24 mouse cellular contexts compared by ENCODE assay signal in the genomic region with DNA sequence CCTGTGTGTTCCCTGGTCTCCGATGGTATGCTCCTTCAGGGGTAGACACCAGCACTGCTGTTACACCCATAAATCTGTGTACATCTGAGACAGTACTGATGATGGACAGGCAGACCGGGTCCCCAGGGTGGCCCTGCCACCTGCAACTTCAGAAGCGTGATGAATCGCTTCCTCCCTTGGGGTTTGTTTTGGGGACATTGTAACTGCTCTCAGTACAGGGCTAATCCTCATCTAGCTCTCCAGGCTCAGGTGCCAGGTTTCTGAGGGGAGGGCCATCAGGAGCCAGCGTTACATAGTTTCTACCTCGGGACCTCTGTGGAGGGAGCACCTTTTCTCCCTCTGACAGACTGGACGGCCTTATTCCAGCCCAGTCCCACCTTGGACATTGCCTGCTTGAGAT. TPM values are rescaled to one million over a fixed set of nuclear protein-coding genes. Genes with fewer than 3 reads are reported as not detected.
"Had no signal": no experiment of that assay in that cellular context is flagged by ENCODE, and none has a peak within 500 bp of the region (broad histone marks: within the 10 kb centered on the region; RNA-seq: fewer than 3 reads in every experiment).

No protein-coding gene starts in this region.

- H3K9ac ChIP-seq: limb, embryonic 13.5 days; liver, embryonic 12.5 days; liver, embryonic 15.5 days; lung, embryonic 15.5 days; midbrain, embryonic 13.5 days; neural tube, embryonic 15.5 days; stomach, embryonic 15.5 days had no signal

- H3K4me2 ChIP-seq: limb, embryonic 13.5 days; liver, embryonic 12.5 days; liver, embryonic 15.5 days; lung, embryonic 15.5 days; midbrain, embryonic 13.5 days; neural tube, embryonic 15.5 days; stomach, embryonic 15.5 days had no signal

- ATAC-seq: liver, embryonic 12.5 days; midbrain, embryonic 13.5 days; midbrain, embryonic 16.5 days had no signal

- DNase-seq: kidney, adult 18-20 months; kidney, adult 9 months; kidney, postnatal 4 days; liver; lung, adult 18-20 months; lung, postnatal 10 days; lung, postnatal 36 days; right cerebral cortex, adult 18-20 months; right cerebral cortex, postnatal 14 days; right cerebral cortex, postnatal 4 days; thymus, adult 2 months; thymus, postnatal 25 days had no signal

- H3K36me3 ChIP-seq: limb, embryonic 10.5 days; limb, embryonic 13.5 days; liver, embryonic 12.5 days; liver, embryonic 15.5 days; lung, embryonic 15.5 days; midbrain, embryonic 10.5 days; midbrain, embryonic 13.5 days; neural tube, embryonic 15.5 days; stomach, embryonic 15.5 days had no signal

- H3K27ac ChIP-seq: limb, embryonic 10.5 days; limb, embryonic 13.5 days; liver, embryonic 12.5 days; liver, embryonic 15.5 days; lung, embryonic 15.5 days; midbrain, embryonic 10.5 days; midbrain, embryonic 13.5 days; neural tube, embryonic 15.5 days; stomach, embryonic 15.5 days had no signal

- H3K4me1 ChIP-seq: liver, embryonic 15.5 days had no signal

- H3K4me3 ChIP-seq: limb, embryonic 10.5 days; limb, embryonic 13.5 days; liver, embryonic 12.5 days; liver, embryonic 15.5 days; lung, embryonic 15.5 days; megakaryocyte, embryonic 14.5 days; midbrain, embryonic 10.5 days; midbrain, embryonic 13.5 days; myocyte; neural tube, embryonic 15.5 days; stomach, embryonic 15.5 days had no signal

- H3K9me3 ChIP-seq: limb, embryonic 10.5 days; limb, embryonic 13.5 days; liver, embryonic 12.5 days; liver, embryonic 15.5 days; lung, embryonic 15.5 days; megakaryocyte, embryonic 14.5 days; midbrain, embryonic 10.5 days; midbrain, embryonic 13.5 days; neural tube, embryonic 15.5 days; stomach, embryonic 15.5 days had no signal

- H3K27me3 ChIP-seq: limb, embryonic 13.5 days; liver, embryonic 12.5 days; liver, embryonic 15.5 days; lung, embryonic 15.5 days; midbrain, embryonic 13.5 days; neural tube, embryonic 15.5 days; stomach, embryonic 15.5 days had no signal

RNA-seq across cellular contexts. Expression of gene Adcy5, which starts 36.1 kb away (rescaled TPM):
- polyA plus RNA-seq: myocyte had no signal
